Mouse (Mus musculus) thymus, adult 2 months (tissue): ENCODE data around the gene Tango6. TPM values are rescaled to one million over a fixed set of nuclear protein-coding genes. Genes with fewer than 3 reads are reported as not detected.

ENCODE experiments used
- DNase-seq: peaks from one replicate; pipeline ENCODE4 v3.0.0; 2021
- H3K27ac ChIP-seq: fragments of 200-500 bp; 2 replicates; pipeline ENCODE4 v1.5.1; 2012; ENCODE audit warnings: low read length, control low read depth; ENCODE audit not compliant: control insufficient read depth, insufficient read depth
- H3K27me3 ChIP-seq: fragments of 200-500 bp; 2 replicates; pipeline ENCODE4 v1.6.1; 2012; ENCODE audit warnings: mild to moderate bottlenecking, low read length, moderate library complexity, mixed read lengths; ENCODE audit not compliant: control insufficient read depth, insufficient read depth
- H3K36me3 ChIP-seq: fragments of 200-500 bp; 2 replicates; pipeline ENCODE4 v1.6.1; 2012; ENCODE audit warnings: mild to moderate bottlenecking, low read length, moderate library complexity; ENCODE audit not compliant: control insufficient read depth, insufficient read depth
- H3K4me1 ChIP-seq: fragments of 200-500 bp; replicated peaks from 2 replicates; pipeline ENCODE4 v1.6.1; 2012; ENCODE audit warnings: low read length; ENCODE audit not compliant: control insufficient read depth, insufficient read depth
- H3K4me3 ChIP-seq: fragments of 200-500 bp; 2 replicates; pipeline ENCODE4 v1.5.1; 2012; ENCODE audit warnings: mild to moderate bottlenecking, low read length, control low read depth, moderate library complexity; ENCODE audit not compliant: control insufficient read depth, insufficient read depth
- CTCF ChIP-seq: fragments of 200-500 bp; IDR thresholded peaks from 2 replicates; pipeline ENCODE4 v1.5.1; 2012; ENCODE audit warnings: mild to moderate bottlenecking, control low read depth, low read length, moderate library complexity, borderline replicate concordance; ENCODE audit not compliant: control insufficient read depth, poor library complexity, insufficient read depth; ENCODE audit errors: extremely low read depth
- POLR2A ChIP-seq: fragments of 200-500 bp; IDR thresholded peaks from 2 replicates; pipeline ENCODE4 v1.6.1; 2012; ENCODE audit warnings: mild to moderate bottlenecking, low read length, control low read depth, moderate library complexity; ENCODE audit not compliant: control insufficient read depth, poor library complexity, insufficient read depth; ENCODE audit errors: extremely low read depth
- WGBS: fragments of 180-500 bp; shearing (Covaris S2); methylation state at CpG from one replicate; pipeline ENCODE4 v1.1.7; 2018; 5-methylcytosine and 5-hydroxymethylcytosine counted together
- polyA plus RNA-seq: library from polyadenylated mRNA; depleted of rRNA; stranded (reverse); fragments of >200 nt; gene quantifications from 2 replicates; pipeline ENCODE4 v1.2.3, GENCODE M21; 2012

Tango6 gene
- polyA plus RNA-seq, 1 experiment, result 6.4 TPM

DNA sequence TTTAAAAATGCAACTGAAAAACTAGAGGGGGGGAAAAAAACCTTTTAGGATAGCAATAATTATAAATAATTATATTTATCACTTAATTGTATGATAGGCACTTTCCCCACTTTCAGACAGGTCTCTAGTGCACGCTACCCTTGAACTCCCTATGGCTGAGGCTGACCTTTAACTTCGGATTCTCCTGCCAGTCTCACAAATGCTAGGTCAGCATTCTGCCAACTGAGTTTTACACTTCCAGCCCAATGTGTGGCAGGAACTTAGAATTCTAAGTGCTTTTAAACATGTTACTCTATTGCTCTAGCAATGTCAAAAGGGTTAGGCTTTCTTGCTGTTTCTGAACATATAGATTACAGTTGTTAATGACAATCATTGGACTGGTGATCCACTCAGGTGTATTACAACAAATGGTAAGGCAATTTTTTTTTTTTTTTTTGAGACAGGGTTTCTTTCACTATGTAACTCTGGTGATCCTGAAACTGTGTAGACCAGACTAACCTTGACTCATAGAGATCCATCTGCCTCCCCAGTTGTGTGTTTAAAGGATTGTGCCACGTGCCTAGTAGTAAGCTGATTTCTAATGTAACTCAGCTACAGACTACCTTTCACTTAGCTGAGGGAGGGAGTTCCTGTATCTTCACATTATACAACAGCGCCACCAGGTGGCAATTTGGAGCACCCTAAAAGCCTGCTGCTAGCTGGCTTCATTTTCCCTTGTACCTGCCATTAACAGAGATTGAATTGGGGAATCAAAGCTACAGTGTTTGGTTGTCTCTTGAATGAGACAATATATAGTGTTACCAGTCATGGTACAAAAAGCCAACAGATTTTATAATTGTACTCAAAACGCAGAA is 204.7 kb downstream of the Tango6 start:
- peak; percentile 74 for DNase-seq

DNA sequence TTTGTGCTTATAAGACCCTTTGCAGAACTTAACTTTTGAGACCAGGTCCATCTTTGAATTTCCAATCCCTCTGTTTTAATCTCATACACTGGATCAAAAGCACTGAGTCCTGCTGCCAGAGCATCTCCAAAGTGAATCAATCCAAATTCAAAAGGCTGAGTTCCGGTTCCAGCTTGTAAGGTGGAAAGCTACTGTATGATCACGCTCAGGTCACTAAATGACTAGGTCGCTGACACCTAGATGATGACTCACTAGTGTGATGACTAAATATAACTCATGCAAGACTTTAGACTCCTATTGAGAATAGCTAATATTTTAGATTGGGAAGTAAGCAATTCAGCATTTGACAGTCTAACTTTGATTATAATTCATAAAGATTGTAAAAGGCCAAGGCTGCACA is 205.9 kb downstream of the Tango6 start:
- no peak overlapping the region for H3K4me3 ChIP-seq
- peaks cover 4% of the 10 kb centered on the region for H3K4me1 ChIP-seq
- peaks cover 17% of the 10 kb centered on the region for H3K36me3 ChIP-seq
- H3K27ac ChIP-seq, result no peak overlapping the region
- no peak for DNase-seq
- 89% methylated on average over 3 of the region's 3 CpGs for WGBS
- TF ChIP-seq CTCF (no peak), POLR2A (no peak)
- no peaks in the 10 kb centered on the region for H3K27me3 ChIP-seq

More for the DNA sequence above, 204.7 kb downstream of the Tango6 start:
- H3K4me1 ChIP-seq, result peaks cover 4% of the 10 kb centered on the region
- no peak overlapping the region for H3K4me3 ChIP-seq
- peaks cover 22% of the 10 kb centered on the region for H3K36me3 ChIP-seq
- WGBS, result 44% methylated on average over 5 of the region's 5 CpGs
- TF ChIP-seq POLR2A (no peak), CTCF (no peak)
- no peak overlapping the region for H3K27ac ChIP-seq
- no peaks in the 10 kb centered on the region for H3K27me3 ChIP-seq

DNA sequence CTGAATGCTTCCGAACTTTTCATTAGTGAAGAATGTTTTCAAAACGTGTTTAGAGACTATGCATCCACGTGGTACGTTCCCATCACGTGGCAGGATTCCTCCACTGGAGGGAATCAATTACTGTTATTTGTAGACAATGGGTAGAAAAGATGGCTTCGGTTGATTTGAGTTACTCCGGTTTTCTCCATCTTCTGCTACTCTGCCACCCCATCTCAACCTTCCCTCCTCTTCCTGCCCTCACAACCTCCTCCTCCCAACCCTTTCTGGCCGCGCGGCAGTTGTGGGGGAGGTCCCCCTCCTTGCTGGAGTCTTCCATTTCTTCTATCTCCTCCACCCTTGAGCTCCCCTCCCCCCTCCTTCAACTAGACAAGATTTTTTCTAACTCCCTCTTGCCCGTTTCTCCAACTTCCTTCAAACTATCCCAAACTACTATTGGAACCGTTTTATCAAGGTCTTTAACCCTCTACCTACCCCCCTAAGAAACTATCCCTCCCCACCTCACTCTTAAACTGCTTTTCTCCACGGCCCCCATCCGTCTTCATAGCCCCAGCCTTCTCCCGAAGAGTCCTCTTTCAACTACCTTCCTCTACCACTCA is 209.4 kb downstream of the Tango6 start:
- Histone ChIP-seq H3K4me1 (peaks cover 6% of the 10 kb centered on the region), H3K4me3 (peak overlapping the region; percentile 67), H3K27me3 (no peaks in the 10 kb centered on the region), H3K36me3 (no peaks in the 10 kb centered on the region; the same call in 1 of the 2 replicates), H3K27ac (peak overlapping the region; percentile 57)
- WGBS, result under 1% methylated on average over 15 of the region's 15 CpGs
- TF ChIP-seq CTCF (no peak), POLR2A (no peak)
- DNase-seq, result peak; percentile 62

DNA sequence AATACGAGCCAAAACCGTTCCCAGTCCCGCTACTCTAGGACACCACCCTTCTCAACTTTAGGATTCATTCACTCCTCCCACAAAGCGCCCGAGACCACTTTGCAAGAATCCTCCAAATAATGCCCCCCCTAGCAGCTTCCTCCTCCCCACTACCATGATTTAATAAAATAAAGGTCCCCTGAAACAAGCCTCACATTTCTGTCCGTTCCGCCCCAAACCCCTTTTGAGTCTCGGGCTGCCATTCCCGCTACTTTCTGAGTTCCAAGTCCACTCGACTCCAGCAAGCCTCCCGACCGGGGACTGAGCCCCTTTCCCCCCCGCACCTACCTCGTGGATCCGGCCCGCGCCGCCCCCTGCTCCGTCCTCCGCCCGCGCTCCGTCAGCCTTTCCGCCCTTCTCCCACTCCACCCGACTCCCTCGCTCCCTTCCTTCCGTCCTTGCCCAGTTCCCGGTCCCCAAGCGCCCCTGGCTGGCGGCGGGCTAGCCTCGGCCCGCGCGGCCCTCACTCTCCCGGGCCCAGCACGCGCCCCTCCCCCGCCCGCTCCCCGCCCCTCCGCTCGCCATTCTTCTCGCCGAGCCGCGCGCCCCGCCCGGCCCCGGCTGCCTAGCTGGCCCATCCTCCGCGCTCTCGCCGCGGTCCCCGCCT is 210.1 kb downstream of the Tango6 start:
- DNase-seq, result no peak
- TF ChIP-seq CTCF, result no peak; the same call in 1 of the 2 replicates
- TF ChIP-seq POLR2A, result no peak
- WGBS, result 1% methylated on average over 51 of the region's 57 CpGs

DNA sequence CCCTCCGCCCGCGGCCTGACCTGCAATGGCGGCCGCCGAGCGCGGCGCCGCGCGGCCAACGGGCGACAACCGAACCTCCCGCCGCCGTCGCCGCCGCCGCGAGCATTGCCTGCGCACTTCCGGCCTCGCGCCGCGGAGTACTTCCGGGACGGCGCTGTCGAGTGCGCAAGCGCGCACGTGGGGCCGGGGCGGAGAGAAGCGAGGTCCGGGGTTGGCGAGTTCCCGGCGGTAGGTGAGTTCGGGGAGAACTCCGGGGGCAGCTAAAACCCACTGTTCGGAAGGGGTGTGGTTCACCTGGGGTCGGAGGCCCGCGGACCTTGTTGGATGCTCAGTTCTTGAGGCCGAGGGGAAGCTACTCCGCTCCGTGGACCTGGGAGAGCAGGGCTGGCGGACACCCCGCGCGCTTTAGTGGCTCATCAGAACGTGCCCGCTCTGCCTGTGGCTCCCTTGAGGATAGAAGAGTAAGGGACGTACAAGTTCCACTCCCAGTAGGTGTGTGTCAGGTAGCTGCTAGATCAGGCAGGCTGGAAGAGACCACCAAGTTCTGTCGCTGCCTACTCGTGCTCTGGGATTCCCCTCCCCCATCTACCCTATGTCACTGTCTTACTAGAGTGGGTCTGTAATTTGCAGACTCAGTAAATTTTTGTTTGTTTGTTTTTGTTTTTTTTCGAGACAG is 210.8 kb downstream of the Tango6 start, which contains the start of gene Utp4:
Utp4 (plus strand) TSS at position 156 of the 676 bp plus-strand sequence.
- H3K27ac ChIP-seq, result peak within 1 kb of the TSS; percentile 57
- no peaks in the 10 kb centered on the region for H3K27me3 ChIP-seq
- H3K4me1 ChIP-seq, result peaks cover 6% of the 10 kb centered on the region
- DNase-seq, result peak; percentile 86
- peaks cover 7% of the 10 kb centered on the region for H3K36me3 ChIP-seq
- TF ChIP-seq POLR2A, result peak; percentile 97
- peak; percentile 40; the same call in 1 of the 2 replicates for TF ChIP-seq CTCF
- under 1% methylated on average over 63 of the region's 63 CpGs for whole genome bisulfite sequencing
- peak within 1 kb of the TSS; percentile 67 for H3K4me3 ChIP-seq

More for the DNA sequence above, 210.1 kb downstream of the Tango6 start:
- peak overlapping the region; percentile 57 for H3K27ac ChIP-seq
- peaks cover 6% of the 10 kb centered on the region for H3K4me1 ChIP-seq
- H3K27me3 ChIP-seq, result no peaks in the 10 kb centered on the region
- H3K36me3 ChIP-seq, result peaks cover under 1% of the 10 kb centered on the region; the same call in 1 of the 2 replicates
- peak overlapping the region; percentile 67 for H3K4me3 ChIP-seq
